Mouse (Mus musculus): Measurements from ENCODE around the gene Ift57. TPM values are rescaled to one million over a fixed set of nuclear protein-coding genes. Genes with fewer than 3 reads are reported as not detected.

Gene Ift57
- polyA plus RNA-seq, 1 experiment from 2014 or later: 28.8 TPM

DNA sequence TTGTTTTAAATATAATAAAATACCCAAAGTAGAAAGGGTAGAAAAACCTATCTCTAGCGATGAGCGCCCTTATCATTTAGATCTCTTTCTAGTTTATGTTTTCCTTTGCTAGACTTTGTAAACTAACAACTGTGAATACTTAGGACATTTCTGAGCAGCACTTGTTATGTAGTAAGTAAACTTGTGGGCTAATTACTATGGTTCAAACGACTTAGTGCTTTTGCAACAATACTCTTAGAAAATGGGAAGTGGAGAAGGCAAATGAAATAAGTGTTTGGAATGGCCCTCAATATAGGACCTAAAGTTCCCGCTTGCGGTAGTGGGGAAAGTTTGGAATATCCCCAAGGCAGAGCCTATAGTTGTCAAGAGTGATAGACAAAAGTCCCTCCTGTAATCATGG is 788 bp downstream of the Ift57 start:
- Histone ChIP-seq H3K4me3 (ENCODE audit: low read length) (peak overlapping the region; percentile 74), H3K4me1 (replicated peaks; ENCODE audit: control insufficient read depth, insufficient read depth, low read length) (peaks cover 6% of the 10 kb centered on the region; the same call in 1 of the 2 replicates), H3K27me3 (ENCODE audit: control insufficient read depth, insufficient read depth, low read depth, low read length) (no peaks in the 10 kb centered on the region), H3K9ac (ENCODE audit: low read length) (peak overlapping the region; percentile 77), H3K27ac (ENCODE audit: low read length) (no peak overlapping the region), H3K4me2 (ENCODE audit: low read depth, low read length) (peak overlapping the region; percentile 92), H3K9me3 (ENCODE audit: control insufficient read depth, low read length) (no peaks in the 10 kb centered on the region), H3K36me3 (ENCODE audit: control insufficient read depth, insufficient read depth, low read length) (no peaks in the 10 kb centered on the region)
- ATAC-seq (ENCODE audit: low read depth): no peak
- 15% methylated on average over 5 of the region's 5 CpGs for WGBS

DNA sequence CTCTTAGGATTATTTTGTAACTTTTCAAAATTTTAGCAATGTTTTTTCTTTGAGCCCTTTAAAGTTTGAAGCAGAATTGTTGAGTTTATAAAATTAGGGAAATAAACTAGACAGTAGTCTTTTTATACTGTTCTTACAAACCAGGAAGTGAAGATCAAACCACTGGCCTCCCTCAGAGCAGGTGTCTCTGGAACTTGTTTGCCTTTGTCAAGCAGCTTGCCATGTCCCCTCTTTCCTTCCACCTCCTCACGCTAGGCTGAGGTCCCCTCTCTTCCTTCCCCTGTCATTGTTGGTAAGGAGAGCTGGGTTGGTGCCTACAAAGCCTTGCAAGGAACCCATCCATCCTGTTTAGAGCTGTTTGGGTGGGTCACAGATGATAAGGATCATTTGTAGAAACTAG is 9.0 kb downstream of the Ift57 start:
- H3K4me1 ChIP-seq (replicated peaks; ENCODE audit: control insufficient read depth, insufficient read depth, low read length): no peaks in the 10 kb centered on the region
- no peak overlapping the region for H3K9ac ChIP-seq (ENCODE audit: low read length)
- H3K27ac ChIP-seq (ENCODE audit: low read length): no peak overlapping the region
- WGBS: 21% methylated on average over 1 of the region's 1 CpGs
- H3K27me3 ChIP-seq (ENCODE audit: control insufficient read depth, insufficient read depth, low read depth, low read length): no peaks in the 10 kb centered on the region
- H3K36me3 ChIP-seq (ENCODE audit: control insufficient read depth, insufficient read depth, low read length): no peaks in the 10 kb centered on the region
- H3K4me3 ChIP-seq (ENCODE audit: low read length): no peak overlapping the region
- no peaks in the 10 kb centered on the region for H3K9me3 ChIP-seq (ENCODE audit: control insufficient read depth, low read length)
- no peak overlapping the region for H3K4me2 ChIP-seq (ENCODE audit: low read depth, low read length)
- no peak for ATAC-seq (ENCODE audit: low read depth)

DNA sequence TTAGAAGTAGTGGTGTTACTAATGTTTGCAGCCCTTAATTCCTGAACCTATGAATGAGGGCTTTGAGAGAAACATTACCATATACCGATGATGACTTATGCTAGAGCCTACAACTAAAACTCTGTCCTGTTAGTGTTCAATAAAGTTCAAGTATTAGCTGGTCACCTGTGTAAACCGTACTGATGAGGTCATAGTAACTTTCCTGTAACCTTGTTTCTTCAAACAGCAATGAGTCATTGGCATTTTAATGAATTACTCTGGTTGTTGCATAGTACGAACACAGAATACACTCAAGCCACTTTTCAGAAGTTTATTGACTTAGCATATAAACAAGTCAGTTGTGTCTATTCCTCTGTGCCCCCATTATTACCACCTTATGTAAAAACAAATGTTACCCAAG is 11.2 kb downstream of the Ift57 start:
- Histone ChIP-seq H3K4me3 (ENCODE audit: low read length) (no peak overlapping the region), H3K36me3 (ENCODE audit: control insufficient read depth, insufficient read depth, low read length) (no peaks in the 10 kb centered on the region), H3K9ac (ENCODE audit: low read length) (no peak overlapping the region), H3K27me3 (ENCODE audit: control insufficient read depth, insufficient read depth, low read depth, low read length) (no peaks in the 10 kb centered on the region), H3K9me3 (ENCODE audit: control insufficient read depth, low read length) (no peaks in the 10 kb centered on the region), H3K4me2 (ENCODE audit: low read depth, low read length) (no peak overlapping the region), H3K4me1 (replicated peaks; ENCODE audit: control insufficient read depth, insufficient read depth, low read length) (no peaks in the 10 kb centered on the region), H3K27ac (ENCODE audit: low read length) (no peak overlapping the region)
- WGBS: 77% methylated on average over 3 of the region's 3 CpGs
- ATAC-seq (ENCODE audit: low read depth): no peak

DNA sequence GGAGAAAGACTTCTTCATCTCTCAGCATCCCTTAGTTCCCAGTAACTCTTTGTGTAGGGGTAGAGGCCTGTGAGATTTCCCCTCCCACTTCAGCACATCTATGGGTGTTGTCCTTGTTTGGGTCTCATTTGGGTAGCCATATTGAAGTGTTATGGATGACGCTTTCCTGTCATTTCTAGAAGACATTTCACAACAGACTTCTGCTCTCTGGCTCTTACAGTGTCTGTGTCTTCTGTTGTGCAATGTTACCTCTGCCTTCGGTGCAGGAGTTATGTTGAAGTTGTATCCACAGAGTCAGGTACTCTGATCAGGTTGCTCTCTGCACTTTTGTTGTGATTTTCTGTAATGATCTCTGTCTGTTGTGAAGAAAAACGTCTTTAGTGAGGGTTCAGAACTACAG is 14.3 kb downstream of the Ift57 start:
- Histone ChIP-seq H3K36me3 (ENCODE audit: control insufficient read depth, insufficient read depth, low read length) (no peaks in the 10 kb centered on the region), H3K4me1 (replicated peaks; ENCODE audit: control insufficient read depth, insufficient read depth, low read length) (no peaks in the 10 kb centered on the region), H3K27ac (ENCODE audit: low read length) (no peak overlapping the region), H3K4me3 (ENCODE audit: low read length) (no peak overlapping the region), H3K4me2 (ENCODE audit: low read depth, low read length) (no peak overlapping the region), H3K9me3 (ENCODE audit: control insufficient read depth, low read length) (no peaks in the 10 kb centered on the region), H3K9ac (ENCODE audit: low read length) (no peak overlapping the region), H3K27me3 (ENCODE audit: control insufficient read depth, insufficient read depth, low read depth, low read length) (no peaks in the 10 kb centered on the region)
- no peak for ATAC-seq (ENCODE audit: low read depth)
- 85% methylated on average over 3 of the region's 3 CpGs for WGBS

DNA sequence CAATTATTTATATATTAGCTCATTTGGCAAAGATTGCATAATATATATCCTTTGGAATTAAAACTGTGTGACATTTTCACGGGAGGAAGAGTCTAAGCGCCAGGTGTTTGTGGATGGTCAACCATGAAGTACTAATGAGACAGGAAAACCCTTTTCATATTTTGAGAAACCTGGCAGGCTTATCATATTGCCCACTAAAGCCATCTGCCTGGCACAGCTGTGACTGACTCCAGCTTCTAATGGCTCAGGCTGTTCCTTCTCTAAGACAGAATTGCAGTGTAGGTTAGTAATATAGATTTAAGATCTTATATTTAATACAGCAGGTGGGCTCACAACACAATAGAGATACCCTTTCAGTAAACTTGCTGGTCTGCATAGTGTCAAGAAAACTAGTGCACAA is 21.6 kb downstream of the Ift57 start:
- no peak overlapping the region for H3K9ac ChIP-seq (ENCODE audit: low read length)
- H3K36me3 ChIP-seq (ENCODE audit: control insufficient read depth, insufficient read depth, low read length): no peaks in the 10 kb centered on the region
- H3K4me1 ChIP-seq (replicated peaks; ENCODE audit: control insufficient read depth, insufficient read depth, low read length): no peaks in the 10 kb centered on the region
- WGBS: 83% methylated on average over 2 of the region's 2 CpGs
- no peak overlapping the region for H3K4me2 ChIP-seq (ENCODE audit: low read depth, low read length)
- ATAC-seq (ENCODE audit: low read depth): no peak
- H3K9me3 ChIP-seq (ENCODE audit: control insufficient read depth, low read length): no peaks in the 10 kb centered on the region
- no peak overlapping the region for H3K4me3 ChIP-seq (ENCODE audit: low read length)
- no peaks in the 10 kb centered on the region for H3K27me3 ChIP-seq (ENCODE audit: control insufficient read depth, insufficient read depth, low read depth, low read length)
- no peak overlapping the region for H3K27ac ChIP-seq (ENCODE audit: low read length)

DNA sequence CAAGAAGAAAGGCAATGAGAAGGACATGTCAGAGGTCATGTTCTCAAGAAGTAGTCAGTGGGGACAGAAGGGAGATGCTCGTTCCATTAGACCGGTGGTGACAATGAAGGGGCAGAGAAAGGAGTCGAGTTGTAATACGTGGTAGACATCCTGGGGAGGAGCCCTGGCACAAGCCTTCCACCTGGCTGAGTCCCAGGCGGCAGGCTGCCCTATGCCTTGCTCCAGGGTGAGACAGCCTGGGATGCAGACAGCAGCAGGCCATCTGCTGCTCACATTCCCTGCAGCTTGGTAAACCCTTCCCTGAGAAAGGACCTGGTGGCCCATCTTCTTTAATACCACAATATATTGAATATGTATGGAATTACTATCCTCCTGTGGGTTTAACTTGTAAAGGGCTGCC is 22.6 kb downstream of the Ift57 start:
- Histone ChIP-seq H3K27ac (ENCODE audit: low read length) (no peak overlapping the region), H3K9ac (ENCODE audit: low read length) (no peak overlapping the region), H3K4me2 (ENCODE audit: low read depth, low read length) (no peak overlapping the region), H3K9me3 (ENCODE audit: control insufficient read depth, low read length) (no peaks in the 10 kb centered on the region), H3K27me3 (ENCODE audit: control insufficient read depth, insufficient read depth, low read depth, low read length) (no peaks in the 10 kb centered on the region), H3K4me1 (replicated peaks; ENCODE audit: control insufficient read depth, insufficient read depth, low read length) (no peaks in the 10 kb centered on the region), H3K36me3 (ENCODE audit: control insufficient read depth, insufficient read depth, low read length) (no peaks in the 10 kb centered on the region), H3K4me3 (ENCODE audit: low read length) (no peak overlapping the region)
- 53% methylated on average over 5 of the region's 5 CpGs for WGBS
- no peak for ATAC-seq (ENCODE audit: low read depth)

DNA sequence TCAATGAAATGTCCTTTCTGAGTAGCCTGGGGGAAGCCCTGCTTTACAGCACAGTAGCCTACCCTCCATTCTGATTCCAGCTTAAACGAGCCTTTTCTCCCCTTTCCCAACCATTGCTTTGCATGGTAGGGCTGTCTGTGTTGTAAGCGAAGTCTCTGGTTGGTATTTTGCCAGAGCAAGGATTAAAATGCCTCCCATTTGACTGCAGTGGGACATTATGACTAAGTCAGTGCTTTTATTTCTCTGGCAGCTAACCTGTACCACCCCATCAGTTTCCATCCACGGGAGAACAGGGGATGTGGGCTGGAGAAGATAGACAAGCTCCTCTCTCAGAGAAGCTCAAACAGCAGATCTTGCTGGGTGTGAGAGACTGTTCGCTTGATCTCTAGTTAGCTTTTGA is 24.2 kb downstream of the Ift57 start:
- Histone ChIP-seq H3K4me1 (replicated peaks; ENCODE audit: control insufficient read depth, insufficient read depth, low read length) (no peaks in the 10 kb centered on the region), H3K9ac (ENCODE audit: low read length) (no peak overlapping the region), H3K27me3 (ENCODE audit: control insufficient read depth, insufficient read depth, low read depth, low read length) (no peaks in the 10 kb centered on the region), H3K27ac (ENCODE audit: low read length) (no peak overlapping the region), H3K4me2 (ENCODE audit: low read depth, low read length) (no peak overlapping the region), H3K9me3 (ENCODE audit: control insufficient read depth, low read length) (no peaks in the 10 kb centered on the region), H3K4me3 (ENCODE audit: low read length) (no peak overlapping the region), H3K36me3 (ENCODE audit: control insufficient read depth, insufficient read depth, low read length) (no peaks in the 10 kb centered on the region)
- WGBS: 61% methylated on average over 4 of the region's 4 CpGs
- ATAC-seq (ENCODE audit: low read depth): no peak

DNA sequence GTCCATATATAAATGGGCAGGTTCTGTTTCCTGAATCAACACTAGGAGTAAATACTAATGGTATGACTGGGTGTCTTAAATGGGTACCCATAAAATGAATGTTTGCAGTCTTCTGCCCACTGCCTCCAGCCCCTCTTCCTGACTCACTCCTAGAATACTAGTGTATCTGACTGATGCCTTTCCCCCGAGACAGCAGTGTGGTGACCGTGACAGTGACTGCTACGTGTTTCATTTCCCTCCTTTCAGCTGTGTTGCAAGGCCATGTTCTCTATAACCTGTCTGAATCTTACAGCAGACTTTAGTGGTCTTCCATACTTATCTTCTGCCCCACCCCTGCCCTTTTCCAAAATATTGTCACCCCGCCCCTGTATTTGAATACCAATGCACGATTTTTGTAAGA is 25.2 kb downstream of the Ift57 start:
- WGBS: 68% methylated on average over 5 of the region's 5 CpGs
- ATAC-seq (ENCODE audit: low read depth): no peak
- no peaks in the 10 kb centered on the region for H3K9me3 ChIP-seq (ENCODE audit: control insufficient read depth, low read length)
- H3K9ac ChIP-seq (ENCODE audit: low read length): no peak overlapping the region
- no peak overlapping the region for H3K4me2 ChIP-seq (ENCODE audit: low read depth, low read length)
- no peak overlapping the region for H3K27ac ChIP-seq (ENCODE audit: low read length)
- no peaks in the 10 kb centered on the region for H3K4me1 ChIP-seq (replicated peaks; ENCODE audit: control insufficient read depth, insufficient read depth, low read length)
- no peaks in the 10 kb centered on the region for H3K36me3 ChIP-seq (ENCODE audit: control insufficient read depth, insufficient read depth, low read length)
- no peaks in the 10 kb centered on the region for H3K27me3 ChIP-seq (ENCODE audit: control insufficient read depth, insufficient read depth, low read depth, low read length)
- H3K4me3 ChIP-seq (ENCODE audit: low read length): no peak overlapping the region

DNA sequence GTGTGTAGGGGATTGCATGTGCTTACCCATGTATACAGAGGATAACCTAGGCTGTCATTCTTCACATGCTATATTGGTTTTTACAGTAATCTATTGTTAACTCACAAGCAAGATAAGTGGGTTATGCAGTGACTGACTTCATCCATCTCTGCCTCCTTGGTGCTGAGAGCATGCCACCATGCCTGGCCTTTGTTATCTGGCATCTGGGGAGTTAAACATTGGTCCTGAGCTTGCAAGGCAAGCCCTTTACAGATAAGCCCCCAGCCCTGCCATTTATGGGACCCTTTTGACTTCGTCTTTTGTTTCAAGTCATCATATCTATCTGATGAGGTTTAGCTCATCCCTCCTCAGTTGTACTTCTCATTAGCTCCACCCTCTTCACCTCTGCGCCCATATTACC is 25.9 kb downstream of the Ift57 start:
- Histone ChIP-seq H3K4me2 (ENCODE audit: low read depth, low read length) (no peak overlapping the region), H3K4me3 (ENCODE audit: low read length) (no peak overlapping the region), H3K27ac (ENCODE audit: low read length) (no peak overlapping the region), H3K27me3 (ENCODE audit: control insufficient read depth, insufficient read depth, low read depth, low read length) (no peaks in the 10 kb centered on the region), H3K9me3 (ENCODE audit: control insufficient read depth, low read length) (no peaks in the 10 kb centered on the region), H3K4me1 (replicated peaks; ENCODE audit: control insufficient read depth, insufficient read depth, low read length) (no peaks in the 10 kb centered on the region), H3K9ac (ENCODE audit: low read length) (no peak overlapping the region), H3K36me3 (ENCODE audit: control insufficient read depth, insufficient read depth, low read length) (no peaks in the 10 kb centered on the region)
- WGBS: 57% methylated on average over 2 of the region's 2 CpGs
- ATAC-seq (ENCODE audit: low read depth): no peak

DNA sequence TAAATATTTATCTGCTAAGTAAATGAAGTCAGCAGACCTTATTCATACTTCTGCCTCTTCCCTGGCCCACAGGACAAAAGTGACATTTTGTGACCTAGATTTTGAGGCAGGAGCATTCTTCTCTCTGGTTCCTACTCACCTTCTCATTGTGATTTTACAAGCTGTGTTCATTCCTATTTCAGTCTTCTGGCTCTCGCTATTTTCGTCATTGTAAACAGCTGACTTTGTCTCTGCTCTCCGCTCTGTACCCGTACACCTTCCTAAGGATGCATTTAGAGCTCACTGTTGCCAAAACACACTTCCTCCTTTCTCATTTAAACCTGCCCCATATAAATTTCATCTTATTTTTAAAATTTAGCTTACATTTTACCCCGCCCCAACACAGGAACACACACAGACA is 26.4 kb downstream of the Ift57 start:
- Histone ChIP-seq H3K4me3 (ENCODE audit: low read length) (no peak overlapping the region), H3K27me3 (ENCODE audit: control insufficient read depth, insufficient read depth, low read depth, low read length) (no peaks in the 10 kb centered on the region), H3K9me3 (ENCODE audit: control insufficient read depth, low read length) (no peaks in the 10 kb centered on the region), H3K36me3 (ENCODE audit: control insufficient read depth, insufficient read depth, low read length) (no peaks in the 10 kb centered on the region), H3K4me2 (ENCODE audit: low read depth, low read length) (no peak overlapping the region), H3K4me1 (replicated peaks; ENCODE audit: control insufficient read depth, insufficient read depth, low read length) (no peaks in the 10 kb centered on the region), H3K27ac (ENCODE audit: low read length) (no peak overlapping the region), H3K9ac (ENCODE audit: low read length) (no peak overlapping the region)
- ATAC-seq (ENCODE audit: low read depth): no peak
- WGBS: 81% methylated on average over 5 of the region's 5 CpGs

All from lung, embryonic 16.5 days (tissue).